Mouse (Mus musculus): ENCODE data around the gene Lrmda. TPM values are rescaled to one million over a fixed set of nuclear protein-coding genes. Genes with fewer than 3 reads are reported as not detected.
"Not testable (repeated sequence)": the region's sequence is repeated elsewhere in the genome, so short reads cannot be mapped to it uniquely, and the experiment has no call there.

The Lrmda gene
- total RNA-seq, 1 experiment from 2014 or later = 4.2 TPM

- DNase-seq = peak; percentile 72
Observed at GRCm38 (mm10) chr14:22514362-22515084, 495.0 kb downstream of the Lrmda start.

- DNase-seq = no peak
Observed at GRCm38 (mm10) chr14:22530706-22531105, 511.2 kb downstream of the Lrmda start.

- DNase-seq = no peak
Observed at GRCm38 (mm10) chr14:22533501-22533900, 514.0 kb downstream of the Lrmda start.

GRCm38 (mm10) chr14:22545887-22546675 lies 526.6 kb downstream of the Lrmda start:
- DNase-seq = no peak

- no peak for DNase-seq
Observed at GRCm38 (mm10) chr14:22546676-22546984, 527.1 kb downstream of the Lrmda start.

- DNase-seq = no peak
Observed at GRCm38 (mm10) chr14:22548286-22548685, 528.8 kb downstream of the Lrmda start.

- DNase-seq = no peak
Observed at GRCm38 (mm10) chr14:22549166-22549565, 529.7 kb downstream of the Lrmda start.

- no peak for DNase-seq
Observed at GRCm38 (mm10) chr14:22552358-22552757, 532.8 kb downstream of the Lrmda start.

- DNase-seq = no peak
Observed at GRCm38 (mm10) chr14:22552841-22553240, 533.3 kb downstream of the Lrmda start.

- DNase-seq = no peak
Observed at GRCm38 (mm10) chr14:22553717-22554116, 534.2 kb downstream of the Lrmda start.

- DNase-seq = no peak
Observed at GRCm38 (mm10) chr14:22572486-22572885, 553.0 kb downstream of the Lrmda start.

GRCm38 (mm10) chr14:22573585-22573984 lies 554.1 kb downstream of the Lrmda start:
- no peak for DNase-seq

- DNase-seq = no peak
Observed at GRCm38 (mm10) chr14:22574006-22574405, 554.5 kb downstream of the Lrmda start.

- DNase-seq = no peak
Observed at GRCm38 (mm10) chr14:22576441-22576840, 556.9 kb downstream of the Lrmda start.

GRCm38 (mm10) chr14:22577411-22578037 lies 558.0 kb downstream of the Lrmda start:
- peak; percentile 53 for DNase-seq

- DNase-seq = peak; percentile 91
Observed at GRCm38 (mm10) chr14:22578224-22578623, 558.7 kb downstream of the Lrmda start.

- no peak for DNase-seq
Observed at GRCm38 (mm10) chr14:22578986-22579385, 559.5 kb downstream of the Lrmda start.

- no peak for DNase-seq
Observed at GRCm38 (mm10) chr14:22582065-22582464, 562.6 kb downstream of the Lrmda start.

- DNase-seq = no peak
Observed at GRCm38 (mm10) chr14:22586281-22586680, 566.8 kb downstream of the Lrmda start.

- no peak for DNase-seq
Observed at GRCm38 (mm10) chr14:22586796-22587195, 567.3 kb downstream of the Lrmda start.

GRCm38 (mm10) chr14:22587285-22587957 lies 567.9 kb downstream of the Lrmda start:
- DNase-seq = no peak

GRCm38 (mm10) chr14:22587958-22588296 lies 568.4 kb downstream of the Lrmda start:
- DNase-seq = no peak

GRCm38 (mm10) chr14:22588394-22588793 lies 568.9 kb downstream of the Lrmda start:
- DNase-seq = not testable (repeated sequence)
